Mouse (Mus musculus): ENCODE measurements at regions not wholly inside any gene's neighbourhood (a gene's known extent, or its start where the extent isn't known, plus 50 kb on each side); places are given as distances from the start of the nearest gene placed in this dataset.

- TF ChIP-seq MYC (IDR thresholded peaks at IDR 0.05; ENCODE audit: low read depth, low read length), result no peak
- TF ChIP-seq POLR2A (IDR thresholded peaks at IDR 0.05; ENCODE audit: control insufficient read depth in 1 of 2, insufficient read depth in 1 of 2, low read depth in 1 of 2, low read length in 2 of 2, poor library complexity in 1 of 2), result no peak
- TF ChIP-seq GABPA (IDR thresholded peaks at IDR 0.05; ENCODE audit: low read depth, low read length), result no peak
- no peak for TF ChIP-seq CTCF (IDR thresholded peaks at IDR 0.05 in 2 of 3, conservative IDR thresholded peaks at IDR 0.05 in 1 of 3; ENCODE audit: control insufficient read depth in 1 of 3, insufficient read depth in 1 of 3, low read depth in 2 of 3, low read length in 3 of 3, poor library complexity in 1 of 3, severe bottlenecking in 1 of 3)
- no peak for TF ChIP-seq EP300 (IDR thresholded peaks at IDR 0.05; ENCODE audit: low read depth in 1 of 2, low read length in 2 of 2)
- no peak for TF ChIP-seq MEF2A (IDR thresholded peaks at IDR 0.05; ENCODE audit: extremely low read depth, insufficient replicate concordance, low read depth, low read length, poor library complexity, severe bottlenecking)
- no peak for TF ChIP-seq KAT2A (conservative IDR thresholded peaks at IDR 0.05; ENCODE audit: low read depth, low read length)
- TF ChIP-seq MAFK (IDR thresholded peaks at IDR 0.05; ENCODE audit: borderline replicate concordance, low read depth, low read length), result no peak
- no peak for TF ChIP-seq POLR2AphosphoS2 (IDR thresholded peaks at IDR 0.05; ENCODE audit: low read length)
Measured at GRCm38 (mm10) chr14:58390741-58391140, 320.4 kb downstream of the Fgf9 start.

Data from MEL (cell line).